Mouse (Mus musculus) T-helper 2 cell (primary cell): Measurements from ENCODE around the gene Ssx2ip.

Experiments used
- in situ Hi-C: fragments of 300-600 bp; cut with MboI, MseI; formaldehyde crosslinking; loops from one replicate; pipeline ENCODE4 v1.15.1; 2025; ENCODE audit warnings: high pct_unique_total_duplicates

Gene Ssx2ip

DNA sequence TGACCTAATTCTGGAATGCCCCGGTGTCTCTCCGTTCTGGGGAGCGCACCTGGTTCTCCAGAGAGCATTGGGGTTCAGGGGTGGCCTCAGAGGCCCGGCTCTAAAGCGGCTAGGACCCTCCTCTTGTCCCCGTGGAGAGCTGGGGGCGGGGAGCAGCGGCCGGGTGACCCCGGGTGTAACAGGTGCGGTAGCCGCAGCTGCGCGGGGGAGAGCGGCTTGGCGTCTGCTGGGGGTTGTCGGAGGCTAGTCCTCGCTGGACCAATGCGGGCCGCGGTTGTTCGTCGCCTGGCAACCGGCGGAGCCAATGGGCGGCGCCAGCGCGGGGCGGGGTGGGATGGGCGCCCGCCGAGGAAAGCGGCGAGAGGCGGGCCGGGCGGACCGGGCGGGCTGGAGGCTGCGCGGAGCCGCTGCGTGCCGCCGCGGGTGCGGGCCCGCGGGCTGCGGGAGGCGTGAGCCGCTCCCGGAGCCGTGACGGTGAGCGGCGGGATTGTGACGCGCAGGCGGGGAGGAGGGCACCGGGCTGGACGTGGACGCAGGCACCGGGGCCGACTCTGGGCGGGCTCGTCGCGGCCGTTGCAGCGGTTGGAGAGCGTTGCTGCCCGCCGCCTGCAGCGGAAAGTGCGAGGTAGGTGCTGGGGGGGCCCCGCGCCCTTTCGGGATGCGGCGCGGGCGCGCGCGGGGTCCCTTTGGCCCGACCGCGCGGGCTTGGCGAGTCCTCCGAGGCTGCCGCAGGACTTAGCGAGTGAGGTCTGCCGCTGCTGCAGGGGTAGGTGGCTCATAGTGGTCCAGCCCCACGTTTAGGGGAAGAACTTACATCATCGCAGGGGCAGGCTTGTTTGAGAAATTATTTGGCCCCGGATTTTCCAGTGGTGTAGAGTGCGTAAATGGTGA lies at the start of gene Ssx2ip:
Gene Ssx2ip, plus strand, starts transcription at position 332 of the 891 bp plus-strand sequence.
- in situ Hi-C loops, result loop anchor here (5.0 kb wide), 1 partner anchor 98 kb away; no protein-coding TSS in a partner anchor

- in situ Hi-C loops, result no loop called here
Measured at GRCm38 (mm10) chr3:146355146-146355545, 49.3 kb upstream of the Ssx2ip start.

GRCm38 (mm10) chr3:146365471-146365870 lies 39.0 kb upstream of the Ssx2ip start:
- in situ Hi-C loops, result no loop called here

- in situ Hi-C loops, result no loop called here
Measured at GRCm38 (mm10) chr3:146367058-146367457, 37.4 kb upstream of the Ssx2ip start.

- in situ Hi-C loops, result no loop called here
Measured at GRCm38 (mm10) chr3:146370553-146371095, 33.8 kb upstream of the Ssx2ip start.

DNA sequence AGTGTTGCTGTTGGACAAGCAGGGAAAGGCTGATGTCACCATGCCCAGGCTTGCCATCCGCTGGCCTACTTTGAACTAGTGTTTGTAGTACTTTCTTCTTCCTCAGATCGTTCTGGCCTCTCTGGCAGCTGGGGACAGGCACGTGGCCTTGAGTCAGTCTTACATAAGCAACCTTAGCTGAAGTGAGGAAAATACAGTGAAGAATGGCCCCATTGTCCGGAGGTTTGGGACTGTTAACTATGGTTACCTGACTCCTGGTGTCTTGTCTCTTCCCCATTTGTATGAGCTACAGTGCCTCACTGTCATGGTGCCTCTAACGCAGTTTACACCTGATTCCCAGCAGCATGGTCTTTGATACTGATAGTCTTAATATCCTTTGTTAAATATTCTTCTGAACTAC lies 33.2 kb upstream of the Ssx2ip start:
- in situ Hi-C loops, result no loop called here

GRCm38 (mm10) chr3:146374596-146375175 lies 29.8 kb upstream of the Ssx2ip start:
- in situ Hi-C loops, result no loop called here

DNA sequence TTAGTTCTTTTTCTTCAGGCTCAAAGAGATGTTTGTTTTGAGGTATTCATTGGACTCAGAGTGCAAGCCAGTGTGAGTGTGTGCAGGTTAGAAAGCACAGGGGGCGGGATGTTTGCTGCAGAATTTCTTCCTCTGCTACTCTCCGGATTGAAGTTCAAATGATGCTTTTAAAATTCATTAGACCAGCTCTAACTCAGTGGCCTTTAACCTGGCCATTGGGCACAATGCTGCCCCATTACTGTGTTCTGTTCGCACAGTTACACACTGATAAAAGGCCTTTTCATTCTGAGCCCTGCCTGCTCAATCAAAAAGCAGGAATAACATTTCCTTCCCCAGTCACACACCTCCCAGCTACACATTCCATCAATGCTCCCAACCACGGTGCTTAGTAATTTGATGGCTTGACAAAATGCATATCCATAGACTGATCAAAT lies 29.2 kb upstream of the Ssx2ip start:
- in situ Hi-C loops, result no loop called here

DNA sequence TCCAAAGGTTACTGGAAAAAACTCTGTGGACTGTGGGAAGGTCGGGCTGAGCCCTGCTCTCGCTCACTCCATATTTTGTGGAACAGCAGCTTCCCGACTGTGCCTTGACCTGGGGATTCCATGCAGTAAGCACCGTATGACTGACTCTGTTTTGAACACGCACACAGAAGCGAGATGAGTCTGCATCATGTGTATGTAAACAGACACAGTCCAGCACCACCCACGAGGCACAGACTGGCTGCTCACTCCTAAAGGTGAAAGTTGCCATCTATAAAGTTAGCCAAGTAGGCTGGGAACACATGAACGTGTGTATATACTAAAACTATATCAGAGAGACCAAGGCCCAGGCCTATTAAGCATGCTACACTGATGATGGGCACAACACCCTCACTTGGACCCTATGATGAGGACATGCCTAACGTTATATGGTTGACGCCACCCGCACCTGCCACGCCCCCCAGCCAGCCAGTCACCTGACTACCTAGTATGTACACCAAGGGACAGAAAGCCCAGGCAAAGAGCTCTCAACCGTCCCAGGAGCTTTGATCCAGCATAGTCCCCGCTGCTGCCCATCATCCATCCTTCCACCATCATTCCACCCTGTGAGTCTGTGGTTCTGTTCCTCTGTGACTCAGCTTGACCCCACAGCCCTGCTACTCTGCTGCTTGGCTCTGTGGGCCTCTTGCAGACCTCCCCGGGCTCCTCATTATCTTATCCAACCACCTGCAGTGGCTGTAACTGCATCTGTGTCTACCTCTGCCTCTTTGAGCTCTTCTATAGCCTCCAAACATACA lies 27.9 kb upstream of the Ssx2ip start:
- in situ Hi-C loops, result no loop called here

DNA sequence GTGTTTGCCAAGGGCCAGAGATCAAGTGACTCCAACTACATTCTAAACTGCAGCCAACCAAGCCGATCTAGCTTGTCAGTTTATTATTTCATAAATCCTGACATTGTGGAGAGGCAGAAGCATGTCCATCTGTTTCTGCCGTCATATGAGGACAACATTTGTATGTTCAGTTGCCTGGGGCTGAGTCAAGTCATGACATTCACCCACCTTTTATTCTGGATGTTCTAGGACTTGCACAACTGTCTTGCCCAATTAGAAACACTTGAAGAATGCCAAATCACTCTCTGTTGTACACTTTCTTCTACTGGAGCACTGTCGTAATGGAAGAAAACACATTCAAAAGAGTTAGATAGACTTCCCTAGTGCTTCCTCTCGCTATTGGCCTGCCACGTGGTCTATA lies 27.2 kb upstream of the Ssx2ip start:
- in situ Hi-C loops, result no loop called here

DNA sequence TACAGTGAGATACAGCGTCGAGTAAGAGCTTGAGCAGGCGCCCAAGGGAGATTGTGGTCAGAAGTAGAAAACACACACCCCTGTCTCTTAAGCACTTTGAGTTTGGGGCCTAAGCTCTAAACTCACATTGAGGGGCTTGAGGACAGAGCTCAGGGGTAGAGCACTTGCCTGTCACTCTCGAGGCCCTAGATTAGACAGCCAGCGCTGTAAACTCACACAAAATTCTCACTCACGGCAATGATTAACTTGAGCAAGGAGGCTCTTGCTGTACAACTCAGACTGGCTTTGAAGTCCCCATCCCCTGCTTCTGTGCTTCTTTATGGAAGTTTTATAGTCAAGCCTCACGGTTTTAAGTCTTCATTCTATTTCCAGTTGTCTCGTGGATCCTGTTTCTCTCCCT lies 25.7 kb upstream of the Ssx2ip start:
- in situ Hi-C loops, result no loop called here

GRCm38 (mm10) chr3:146379740-146380466 lies 24.5 kb upstream of the Ssx2ip start:
- in situ Hi-C loops, result no loop called here

DNA sequence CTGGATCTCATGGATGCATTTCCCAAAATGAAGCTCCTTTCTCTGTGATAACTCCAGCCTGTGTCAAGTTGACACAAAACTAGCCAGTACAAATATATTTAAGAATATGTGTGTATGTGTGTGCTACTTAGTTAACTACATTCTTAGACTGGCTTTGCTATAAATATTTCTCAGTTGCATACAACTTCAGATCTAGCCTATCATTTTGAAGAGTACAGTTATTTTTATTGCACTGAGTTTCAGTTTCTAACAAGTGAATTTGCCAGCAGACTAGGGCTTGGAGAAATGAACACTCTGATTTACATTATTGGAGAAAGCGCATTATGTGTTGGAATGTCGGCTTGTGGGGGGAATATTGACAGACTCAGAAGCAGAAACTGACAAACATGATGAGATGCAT lies 23.6 kb upstream of the Ssx2ip start:
- in situ Hi-C loops, result no loop called here

GRCm38 (mm10) chr3:146381471-146381870 lies 23.0 kb upstream of the Ssx2ip start:
- in situ Hi-C loops, result no loop called here

DNA sequence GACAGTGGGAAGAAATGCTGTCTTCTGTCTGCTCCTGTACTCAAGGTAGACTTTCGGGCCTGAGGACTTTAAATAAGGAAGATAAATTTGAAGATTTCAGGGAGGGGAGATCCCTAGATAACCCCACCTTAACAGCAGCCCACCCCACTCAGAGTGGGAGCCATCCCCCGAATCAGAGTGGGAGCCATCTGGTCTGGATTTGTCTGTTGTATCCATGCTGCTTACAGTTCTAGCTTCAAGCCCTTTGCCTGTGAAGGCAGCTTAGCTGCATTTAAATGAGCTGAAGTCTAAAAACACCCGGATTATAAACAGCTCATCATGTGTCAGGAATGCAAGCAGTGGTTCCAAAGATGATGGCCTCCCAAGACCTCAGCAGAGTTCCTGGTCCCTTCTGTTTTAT lies 17.6 kb upstream of the Ssx2ip start:
- in situ Hi-C loops, result no loop called here

- in situ Hi-C loops, result no loop called here
Measured at GRCm38 (mm10) chr3:146392656-146393321, 11.7 kb upstream of the Ssx2ip start.

DNA sequence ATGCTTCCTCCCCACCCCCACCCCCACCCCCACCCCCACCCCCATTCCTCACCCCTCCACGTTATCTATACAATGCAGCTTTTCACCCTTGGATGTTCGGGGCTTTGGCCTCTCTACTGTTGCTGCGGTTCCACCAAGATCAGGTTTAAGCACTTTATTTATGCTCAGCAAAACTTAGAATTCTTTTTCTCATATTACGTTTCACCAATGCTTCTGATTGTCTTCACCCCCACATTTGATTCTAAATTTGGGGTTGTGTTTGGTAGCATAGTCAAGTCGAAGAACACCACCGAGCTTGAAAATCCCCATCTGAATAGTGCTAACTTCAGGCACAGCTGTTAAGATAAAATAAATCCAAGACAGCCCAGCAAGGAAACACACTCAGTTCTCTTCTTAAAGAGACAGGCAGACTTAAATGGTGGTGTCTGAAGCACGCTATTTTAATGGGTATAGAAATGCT lies 10.8 kb upstream of the Ssx2ip start:
- in situ Hi-C loops, result no loop called here

DNA sequence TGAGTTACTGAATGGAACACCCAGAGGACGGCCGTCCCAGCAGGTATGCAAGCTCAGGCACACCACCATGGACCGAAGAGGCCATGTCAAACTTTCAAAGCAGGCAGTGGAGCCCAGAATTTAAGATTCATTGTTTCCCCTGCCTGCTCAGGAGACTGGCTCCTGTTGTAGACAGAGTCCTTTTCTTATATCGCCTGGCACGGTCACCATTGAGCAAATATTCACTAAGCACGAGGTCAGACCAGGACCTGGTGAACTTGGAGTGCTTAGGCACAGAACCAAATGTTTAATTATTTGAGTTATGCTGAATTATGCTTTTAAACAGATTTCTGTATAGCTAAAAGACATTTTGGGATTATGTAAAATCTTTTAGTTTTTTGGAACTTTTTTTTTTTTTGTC lies 8.2 kb upstream of the Ssx2ip start:
- in situ Hi-C loops, result no loop called here

DNA sequence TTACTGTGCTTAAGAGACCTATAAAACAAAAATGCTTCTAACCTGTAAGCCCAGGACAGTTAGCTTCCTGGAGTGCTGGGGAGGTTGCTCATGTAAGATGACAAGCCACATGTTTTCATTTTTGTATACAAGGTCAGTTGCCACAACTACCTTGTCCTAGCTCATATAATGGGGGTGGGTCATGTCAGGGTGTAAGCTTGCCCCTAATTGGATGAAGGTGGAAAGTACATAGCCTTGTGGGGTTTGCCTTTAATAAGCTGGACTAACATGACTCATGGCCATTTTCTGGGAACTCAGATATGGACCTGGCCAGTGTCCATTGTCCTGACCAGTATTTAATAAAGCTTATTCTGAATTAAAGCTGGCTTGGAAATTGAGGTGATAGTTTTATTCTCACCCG lies 7.5 kb upstream of the Ssx2ip start:
- in situ Hi-C loops, result no loop called here

DNA sequence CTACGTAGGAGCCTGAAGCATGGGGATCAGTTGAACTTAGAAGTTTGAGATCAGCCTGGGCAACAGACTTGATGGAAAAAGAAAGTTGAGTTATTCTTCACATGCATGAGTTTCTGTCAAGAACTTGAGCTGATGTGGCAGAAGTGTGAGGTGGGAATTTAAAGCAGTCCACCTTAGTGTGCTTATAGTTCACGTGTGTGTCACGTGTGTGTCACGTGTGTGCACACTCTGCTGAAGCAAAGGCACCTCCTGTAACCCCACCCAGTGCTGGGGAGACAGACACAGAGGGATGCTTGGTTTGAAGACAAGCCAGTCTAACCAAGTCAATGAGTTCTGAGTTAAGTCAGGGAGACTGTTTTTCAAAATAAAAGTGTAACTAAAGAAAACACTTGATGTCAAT lies 6.6 kb upstream of the Ssx2ip start:
- in situ Hi-C loops, result no loop called here

- in situ Hi-C loops, result no loop called here
Measured at GRCm38 (mm10) chr3:146399203-146399602, 5.2 kb upstream of the Ssx2ip start.
